ENCODE assay signal across 32 mouse cellular contexts in the genomic region with DNA sequence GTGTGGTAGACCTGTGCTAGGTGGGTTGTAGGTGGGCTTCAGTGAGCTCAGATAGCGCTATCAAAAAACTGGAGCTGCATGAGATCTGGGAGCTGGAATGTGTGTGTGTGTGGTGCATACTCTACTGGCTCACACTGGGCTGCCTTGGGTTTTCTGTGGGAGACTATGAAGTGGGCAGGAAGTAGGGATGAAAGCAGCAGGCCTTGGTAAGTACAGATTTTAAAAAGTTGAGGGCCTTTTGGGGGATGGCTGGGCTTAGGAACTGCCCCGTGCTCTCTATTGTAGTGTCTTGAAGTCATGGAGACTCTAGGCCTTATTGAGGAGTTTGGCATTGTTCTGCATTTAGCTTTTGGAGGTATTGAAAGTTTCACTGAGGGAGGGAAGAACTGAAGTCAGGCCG.
"Had no signal": no experiment of that assay in that cellular context is flagged by ENCODE, and none has a peak within 500 bp of the region (broad histone marks: within the 10 kb centered on the region; RNA-seq: fewer than 3 reads in every experiment).

No protein-coding gene starts in this region.

- H3K4me3 ChIP-seq: limb, embryonic 10.5 days; limb, embryonic 12.5 days; limb, embryonic 13.5 days; limb, embryonic 15.5 days; liver, embryonic 12.5 days; liver, embryonic 13.5 days; liver, embryonic 15.5 days; lung, embryonic 15.5 days; megakaryocyte, embryonic 14.5 days; midbrain, embryonic 10.5 days; midbrain, embryonic 12.5 days; midbrain, embryonic 13.5 days; midbrain, embryonic 15.5 days; myocyte; neural tube, embryonic 12.5 days had no signal

- DNase-seq: left cerebral cortex, postnatal 4 days; liver; liver, embryonic 13.5 days; liver, postnatal 0 days; lung, adult 18-20 months; lung, adult 2 months; lung, embryonic 14.5 days; lung, postnatal 10 days; lung, postnatal 14 days; lung, postnatal 36 days; lung, postnatal 4 days; midbrain, embryonic 14.5 days had no signal

- H3K27ac ChIP-seq: limb, embryonic 10.5 days; limb, embryonic 12.5 days; limb, embryonic 13.5 days; limb, embryonic 15.5 days; liver, embryonic 12.5 days; liver, embryonic 13.5 days; liver, embryonic 14.5 days; liver, embryonic 15.5 days; lung, embryonic 15.5 days; macrophage; midbrain, embryonic 10.5 days; midbrain, embryonic 12.5 days; midbrain, embryonic 13.5 days; midbrain, embryonic 15.5 days; neural tube, embryonic 12.5 days had no signal

- H3K4me2 ChIP-seq: limb, embryonic 12.5 days; limb, embryonic 13.5 days; limb, embryonic 15.5 days; liver, embryonic 11.5 days; liver, embryonic 12.5 days; liver, embryonic 13.5 days; liver, embryonic 15.5 days; lung, embryonic 14.5 days; lung, embryonic 15.5 days; midbrain, embryonic 11.5 days; midbrain, embryonic 12.5 days; midbrain, embryonic 13.5 days; midbrain, embryonic 15.5 days; neural tube, embryonic 12.5 days had no signal

- H3K27me3 ChIP-seq: limb, embryonic 12.5 days; limb, embryonic 13.5 days; limb, embryonic 15.5 days; liver, embryonic 12.5 days; liver, embryonic 13.5 days; liver, embryonic 15.5 days; lung, embryonic 15.5 days; megakaryocyte, embryonic 14.5 days; midbrain, embryonic 12.5 days; midbrain, embryonic 13.5 days; midbrain, embryonic 15.5 days; neural tube, embryonic 12.5 days had no signal

- H3K9me3 ChIP-seq: limb, embryonic 10.5 days; limb, embryonic 12.5 days; limb, embryonic 13.5 days; limb, embryonic 15.5 days; liver, embryonic 12.5 days; liver, embryonic 13.5 days; liver, embryonic 15.5 days; lung, embryonic 15.5 days; megakaryocyte, embryonic 14.5 days; midbrain, embryonic 10.5 days; midbrain, embryonic 12.5 days; midbrain, embryonic 13.5 days; midbrain, embryonic 15.5 days; neural tube, embryonic 12.5 days had no signal

- ATAC-seq: liver, embryonic 12.5 days; liver, postnatal 0 days; lung, postnatal 0 days; midbrain, embryonic 13.5 days; midbrain, embryonic 15.5 days; midbrain, embryonic 16.5 days had no signal

- H3K4me1 ChIP-seq: limb, embryonic 10.5 days; limb, embryonic 12.5 days; limb, embryonic 13.5 days; limb, embryonic 15.5 days; liver, embryonic 12.5 days; liver, embryonic 13.5 days; liver, embryonic 15.5 days; lung, embryonic 15.5 days; megakaryocyte, embryonic 14.5 days; midbrain, embryonic 10.5 days; midbrain, embryonic 12.5 days; midbrain, embryonic 13.5 days; midbrain, embryonic 15.5 days; neural tube, embryonic 12.5 days had no signal

- H3K9ac ChIP-seq: limb, embryonic 12.5 days; limb, embryonic 13.5 days; limb, embryonic 15.5 days; liver, embryonic 12.5 days; liver, embryonic 13.5 days; liver, embryonic 14.5 days; liver, embryonic 15.5 days; liver, postnatal 0 days; lung, embryonic 14.5 days; lung, embryonic 15.5 days; midbrain, embryonic 12.5 days; midbrain, embryonic 13.5 days; midbrain, embryonic 15.5 days; neural tube, embryonic 12.5 days had no signal
